Mouse (Mus musculus) cerebellum, adult 2 months (tissue): ENCODE data around the gene Xndc1. TPM values are rescaled to one million over a fixed set of nuclear protein-coding genes. Genes with fewer than 3 reads are reported as not detected.
"Not testable (repeated sequence)": the region's sequence is repeated elsewhere in the genome, so short reads cannot be mapped to it uniquely, and the experiment has no call there.

Experiments
- DNase-seq, 2 experiments: peaks; one replicate each; pipeline ENCODE4 v3.0.0; 2021
- H3K27ac ChIP-seq: fragments of 200-500 bp; 2 replicates; pipeline ENCODE4 v1.5.1; 2012; ENCODE audit warnings: low read length, control low read depth, inconsistent platforms; ENCODE audit not compliant: insufficient read depth
- H3K27me3 ChIP-seq: fragments of 200-500 bp; 2 replicates; pipeline ENCODE4 v1.6.1; 2012; ENCODE audit warnings: inconsistent platforms, mild to moderate bottlenecking, low read length, moderate library complexity; ENCODE audit not compliant: control insufficient read depth, insufficient read depth
- H3K4me1 ChIP-seq: fragments of 200-500 bp; 2 replicates; pipeline ENCODE4 v1.6.1; 2011; ENCODE audit warnings: low read length; ENCODE audit not compliant: control insufficient read depth, insufficient read depth
- H3K4me3 ChIP-seq: fragments of 200-500 bp; replicated peaks from 2 replicates; pipeline ENCODE3; 2011; ENCODE audit warnings: mild to moderate bottlenecking, low read depth, low read length, control low read depth; ENCODE audit not compliant: insufficient read depth
- CTCF ChIP-seq: fragments of 200-500 bp; IDR thresholded peaks from 2 replicates; pipeline ENCODE4 v1.5.1; 2011; ENCODE audit warnings: low read depth, mild to moderate bottlenecking, control low read depth, low read length, moderate library complexity, borderline replicate concordance; ENCODE audit not compliant: insufficient read depth
- POLR2A ChIP-seq: fragments of 200-500 bp; IDR thresholded peaks from 2 replicates; pipeline ENCODE4 v1.6.1; 2011; ENCODE audit warnings: low read length, control low read depth, borderline replicate concordance; ENCODE audit not compliant: insufficient read depth
- WGBS: fragments of 180-500 bp; shearing (Covaris S2); methylation state at CpG from one replicate; pipeline ENCODE4 v1.1.7; 2018; 5-methylcytosine and 5-hydroxymethylcytosine counted together
- polyA plus RNA-seq: library from polyadenylated mRNA; depleted of rRNA; stranded (reverse); fragments of >200 nt; gene quantifications from 2 replicates; pipeline ENCODE4 v1.2.3, GENCODE M21; 2012

Gene Xndc1
- polyA plus RNA-seq, 1 experiment, result 48.8 TPM

- 74% methylated on average over 2 of the region's 2 CpGs for WGBS
- Histone ChIP-seq H3K4me1 (no peaks in the 10 kb centered on the region), H3K27ac (no peak overlapping the region), H3K27me3 (no peaks in the 10 kb centered on the region), H3K4me3 (no peak overlapping the region)
- DNase-seq, result no peak
- TF ChIP-seq CTCF (no peak), POLR2A (no peak)
These were observed 39.9 kb upstream of the Xndc1 start for GRCm38 (mm10) chr7:102025187-102026119.

DNA sequence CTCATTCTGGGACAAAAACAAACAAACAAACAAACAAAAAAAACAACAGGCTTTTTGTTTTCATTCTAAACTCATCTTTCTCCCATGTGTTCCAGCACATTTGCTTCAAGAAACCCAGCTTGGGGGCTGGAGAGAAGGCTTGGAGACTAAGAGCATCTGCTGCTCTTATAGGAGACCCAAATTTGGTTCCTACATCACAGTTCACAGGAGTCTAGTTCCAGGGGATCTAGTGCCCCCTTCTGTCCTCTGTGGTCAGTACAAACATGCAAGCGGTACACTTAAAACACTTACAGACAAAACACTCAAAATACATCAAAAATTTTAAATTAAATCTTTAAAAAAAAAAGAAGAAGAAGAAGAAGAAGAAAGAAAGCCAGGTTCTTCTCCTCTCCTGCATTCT lies 30.4 kb upstream of the Xndc1 start:
- 97% methylated on average over 1 of the region's 1 CpGs for WGBS
- H3K4me3 ChIP-seq, result no peak overlapping the region
- TF ChIP-seq POLR2A, result no peak
- peak; percentile 37; the same call in 1 of the 2 replicates for TF ChIP-seq CTCF
- no peak overlapping the region for H3K27ac ChIP-seq
- no peaks in the 10 kb centered on the region for H3K27me3 ChIP-seq
- no peak for DNase-seq
- H3K4me1 ChIP-seq, result no peaks in the 10 kb centered on the region

DNA sequence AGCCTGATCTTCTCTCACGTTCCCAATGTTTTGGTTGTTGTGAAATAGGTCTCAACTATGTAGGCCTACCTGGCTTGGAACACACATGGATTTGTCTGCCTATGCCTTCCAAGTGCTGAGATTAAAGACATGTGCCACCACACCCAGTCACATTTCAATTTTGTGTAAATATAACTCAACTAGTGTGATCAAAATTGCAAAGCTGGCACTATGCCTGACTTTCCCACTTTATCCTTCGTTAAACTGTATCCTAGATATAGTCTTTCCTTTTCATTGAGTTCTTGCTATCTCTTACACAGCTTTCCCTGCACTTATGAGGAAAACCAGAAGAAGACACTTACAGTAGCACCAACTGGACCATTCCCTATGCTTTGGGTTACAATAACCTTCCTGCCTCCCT lies 29.8 kb upstream of the Xndc1 start:
- WGBS, result 84% methylated on average over 2 of the region's 2 CpGs
- Histone ChIP-seq H3K4me1 (no peaks in the 10 kb centered on the region), H3K27me3 (no peaks in the 10 kb centered on the region), H3K27ac (no peak overlapping the region), H3K4me3 (no peak overlapping the region)
- TF ChIP-seq POLR2A, result no peak
- TF ChIP-seq CTCF, result no peak
- DNase-seq, result no peak

- Histone ChIP-seq H3K4me3 (no peak overlapping the region), H3K4me1 (no peaks in the 10 kb centered on the region), H3K27me3 (no peaks in the 10 kb centered on the region), H3K27ac (no peak overlapping the region)
- 95% methylated on average over 3 of the region's 3 CpGs for WGBS
- no peak for TF ChIP-seq POLR2A
- no peak for TF ChIP-seq CTCF
- no peak for DNase-seq
These were observed 28.0 kb upstream of the Xndc1 start for GRCm38 (mm10) chr7:102037318-102037717.

GRCm38 (mm10) chr7:102042314-102042713 lies 23.0 kb upstream of the Xndc1 start:
- 28% methylated on average over 2 of the region's 2 CpGs for WGBS
- no peaks in the 10 kb centered on the region for H3K27me3 ChIP-seq
- TF ChIP-seq POLR2A, result no peak
- TF ChIP-seq CTCF, result no peak

GRCm38 (mm10) chr7:102048524-102048923 lies 16.8 kb upstream of the Xndc1 start:
- not testable (repeated sequence) for H3K4me1 ChIP-seq, H3K27ac ChIP-seq, H3K4me3 ChIP-seq, DNase-seq, H3K27me3 ChIP-seq

More at GRCm38 (mm10) chr7:102042314-102042713, 23.0 kb upstream of the Xndc1 start:
- H3K27ac ChIP-seq, result no peak overlapping the region; the same call in 1 of the 2 replicates
- no peak overlapping the region for H3K4me3 ChIP-seq
- peaks cover 5% of the 10 kb centered on the region; the same call in 1 of the 2 replicates for H3K4me1 ChIP-seq
- peak in 1 of 2 experiments; percentile 22 for DNase-seq

- DNase-seq, result no peak
- no peak overlapping the region for H3K27ac ChIP-seq
- no peak overlapping the region for H3K4me3 ChIP-seq
- peaks cover 2% of the 10 kb centered on the region; the same call in 1 of the 2 replicates for H3K4me1 ChIP-seq
- no peaks in the 10 kb centered on the region for H3K27me3 ChIP-seq
- WGBS, result 90% methylated on average over 3 of the region's 3 CpGs
- TF ChIP-seq POLR2A (no peak), CTCF (no peak)
These were observed 4.0 kb upstream of the Xndc1 start for GRCm38 (mm10) chr7:102061353-102061752.

DNA sequence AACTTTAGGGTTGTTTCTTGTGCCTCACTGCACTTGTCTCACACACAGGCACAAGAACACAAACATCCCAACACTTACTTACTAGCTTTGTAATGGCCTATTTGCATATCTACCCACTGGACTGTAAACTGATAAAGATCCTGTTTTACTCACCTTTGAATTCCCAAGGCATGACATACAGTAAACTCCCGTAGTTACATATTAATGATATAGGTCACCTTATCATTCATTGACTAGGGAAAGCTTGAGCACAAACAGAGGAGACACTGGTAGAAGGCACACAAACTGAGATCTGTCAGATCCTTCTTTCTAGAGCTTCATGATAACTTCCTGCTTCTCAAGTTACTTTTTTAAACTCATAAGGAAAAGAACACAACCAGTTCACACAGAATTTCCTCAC lies 3.1 kb upstream of the Xndc1 start:
- TF ChIP-seq CTCF, result no peak
- no peak for TF ChIP-seq POLR2A
- no peak for DNase-seq
- no peaks in the 10 kb centered on the region; the same call in 1 of the 2 replicates for H3K4me1 ChIP-seq
- H3K27ac ChIP-seq, result no peak overlapping the region
- 92% methylated on average over 1 of the region's 1 CpGs for WGBS
- H3K4me3 ChIP-seq, result no peak overlapping the region
- H3K27me3 ChIP-seq, result no peaks in the 10 kb centered on the region
